Mouse (Mus musculus) left cerebral cortex, adult 9 months (tissue): ENCODE results near the gene Lyrm4.

Source experiments
- DNase-seq, 2 experiments: peaks; one replicate each; pipeline ENCODE4 v3.0.0; 2022; ENCODE audit warnings: low spot score in 2 of 2

The Lyrm4 gene

DNA sequence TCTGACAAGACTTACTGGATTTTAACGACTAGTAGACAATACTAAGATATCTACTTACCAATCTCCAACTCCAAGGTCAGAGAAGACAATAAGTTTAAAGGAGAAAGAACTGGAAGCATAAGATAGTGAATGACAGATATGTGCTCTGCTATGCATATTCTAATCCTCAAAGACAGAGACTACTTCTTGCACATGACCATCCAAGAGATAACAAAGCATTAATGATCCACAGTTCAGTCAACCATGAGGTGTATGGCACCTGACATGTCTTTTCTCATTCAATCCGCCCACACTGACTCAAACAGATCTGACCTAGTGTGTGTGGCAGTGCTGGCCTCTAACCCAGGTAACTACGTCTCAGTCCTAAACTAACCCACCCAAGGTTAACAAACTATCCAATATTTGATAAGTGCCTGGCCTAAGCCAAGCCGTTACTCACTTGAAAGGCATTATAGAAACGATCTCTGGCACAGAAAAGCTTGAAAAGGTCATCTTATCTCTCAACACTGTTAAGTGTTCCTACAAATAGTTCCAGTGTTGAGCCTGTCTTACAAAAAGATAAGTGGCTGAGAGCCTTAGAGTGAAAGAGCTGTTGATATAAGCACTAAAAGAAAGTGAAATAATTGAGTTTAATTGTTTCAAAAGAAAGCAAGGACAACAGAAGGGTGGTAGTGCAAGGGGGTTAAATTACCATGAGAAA is 20.5 kb downstream of the Lyrm4 start:
- DNase-seq = no peak

DNA sequence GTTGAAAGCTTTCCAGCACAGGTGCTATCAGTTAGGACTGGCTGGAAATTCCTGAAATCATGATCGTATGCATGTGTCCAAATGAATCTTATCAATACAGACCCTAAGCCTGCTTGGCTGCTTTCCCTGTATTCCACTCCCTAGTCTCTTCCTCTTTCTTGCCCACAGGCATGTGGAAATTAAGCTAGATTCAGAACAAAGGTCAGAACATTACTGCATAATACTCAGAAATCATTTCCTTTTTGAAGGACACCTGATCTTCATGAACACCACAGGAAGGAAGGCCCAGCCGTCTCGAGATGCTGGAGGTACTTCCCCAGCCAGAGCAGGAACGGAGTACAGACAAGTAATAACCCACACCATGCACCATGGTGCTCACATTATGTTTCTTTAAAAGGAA is 29.2 kb downstream of the Lyrm4 start:
- no peak for DNase-seq

DNA sequence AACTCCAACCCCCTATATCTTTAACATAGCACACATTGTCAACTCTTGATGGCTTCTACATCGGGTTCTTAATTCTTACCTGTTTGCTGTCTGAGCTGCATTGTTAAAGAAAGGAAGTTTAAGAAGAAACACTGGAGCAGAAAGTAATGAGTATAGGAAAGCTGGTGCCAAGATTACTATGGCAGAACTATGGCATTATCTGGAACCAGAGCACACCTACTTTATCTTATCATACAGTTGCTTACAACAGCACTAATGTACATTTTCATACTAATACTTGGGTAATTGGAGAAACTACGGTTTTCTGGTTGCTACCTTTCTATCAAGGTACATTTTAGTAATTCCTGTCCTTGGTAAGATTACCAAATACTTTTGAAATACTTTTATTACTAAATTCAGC is 29.9 kb downstream of the Lyrm4 start:
- DNase-seq = no peak

DNA sequence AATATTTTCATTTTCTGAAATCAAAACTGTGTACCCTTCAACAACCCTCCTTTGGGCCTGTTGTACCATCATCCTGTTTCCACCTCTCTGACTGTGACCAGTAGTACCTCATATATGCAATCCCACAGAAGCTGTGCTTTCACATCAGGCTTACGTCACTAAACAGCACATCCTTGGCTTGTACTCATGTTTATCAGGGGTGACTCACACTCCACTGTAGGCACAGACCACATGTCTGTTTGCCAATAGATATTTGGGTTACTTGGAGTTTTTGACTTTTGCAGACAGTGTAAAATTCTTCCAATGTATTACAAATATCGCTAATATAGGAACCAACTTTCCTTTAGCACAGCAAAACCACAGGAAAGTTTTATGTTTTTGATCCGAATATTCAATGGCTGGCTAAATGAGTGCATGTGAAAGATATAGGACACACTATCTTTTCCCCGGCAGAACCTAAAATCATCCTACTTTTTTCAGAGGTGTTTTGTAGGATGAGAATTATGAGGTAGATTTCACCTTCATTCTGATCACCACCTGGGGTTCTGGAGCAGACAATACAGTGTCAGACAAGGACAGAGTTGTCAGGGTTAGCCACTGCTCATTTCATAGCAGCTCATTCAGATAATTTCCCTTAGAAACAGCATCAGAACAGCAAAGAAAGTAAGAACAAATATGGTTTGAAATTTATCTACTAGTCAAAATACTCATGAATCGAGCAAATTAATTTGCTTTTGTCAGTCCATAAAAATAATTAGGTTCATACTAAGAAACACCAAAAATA is 30.5 kb downstream of the Lyrm4 start:
- no peak for DNase-seq

DNA sequence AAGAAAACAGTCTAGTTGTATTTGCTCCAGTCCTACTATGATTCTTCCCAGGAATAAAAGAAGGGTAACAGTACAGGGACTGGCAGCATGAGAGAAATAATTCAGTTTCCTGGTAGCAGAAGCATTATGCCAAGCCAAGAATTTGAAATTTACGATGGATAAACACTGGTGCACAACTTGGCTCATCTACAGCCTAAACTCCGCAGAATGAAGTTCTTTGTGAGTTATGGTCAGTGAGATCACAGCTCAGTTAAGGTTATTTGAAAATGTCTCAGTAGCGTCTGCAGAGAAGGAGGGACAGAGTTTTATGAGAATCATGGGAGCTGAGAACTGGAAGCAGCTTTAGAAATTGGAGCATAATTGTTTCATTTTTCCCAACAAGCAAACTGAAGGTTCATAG is 31.4 kb downstream of the Lyrm4 start:
- DNase-seq = no peak

DNA sequence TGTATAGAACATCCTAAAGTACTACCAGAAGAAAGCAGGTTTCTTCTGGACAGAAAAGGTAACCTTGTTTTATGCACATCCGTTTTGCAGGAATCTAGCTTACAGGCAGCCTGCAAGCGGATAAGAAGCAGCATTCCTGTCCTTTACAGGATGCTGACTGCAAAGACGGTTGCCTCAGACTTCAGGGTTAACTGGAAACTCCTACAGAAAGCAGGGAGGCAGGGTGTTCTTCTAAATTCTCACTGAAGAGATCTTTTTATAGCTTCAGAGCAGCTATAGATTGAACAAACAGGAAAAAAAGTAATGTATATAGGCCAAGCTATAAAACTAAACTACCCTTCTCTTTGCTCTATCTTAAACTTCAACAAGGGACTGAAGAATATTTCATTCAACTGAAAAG is 32.6 kb downstream of the Lyrm4 start:
- peak in 1 of 2 experiments; percentile 5 for DNase-seq

DNA sequence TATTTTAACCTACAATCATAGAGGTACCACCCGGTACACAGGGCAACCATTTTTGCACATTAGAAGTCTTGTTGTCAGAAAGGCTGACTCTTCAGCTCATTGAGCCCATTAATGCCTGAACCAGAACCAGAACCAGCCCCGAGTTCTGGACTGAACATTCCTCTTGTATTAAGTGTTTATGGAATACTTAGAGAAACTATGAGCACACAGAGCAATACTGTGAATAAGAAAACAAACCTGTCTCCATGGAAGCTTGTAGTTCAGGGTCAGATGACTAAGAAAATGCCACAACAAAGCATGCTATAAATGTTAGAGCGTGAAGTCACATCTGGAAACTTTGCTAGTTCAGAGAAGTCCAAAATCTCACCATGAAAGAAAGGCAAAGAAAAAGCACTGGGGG is 35.7 kb downstream of the Lyrm4 start:
- DNase-seq = no peak

DNA sequence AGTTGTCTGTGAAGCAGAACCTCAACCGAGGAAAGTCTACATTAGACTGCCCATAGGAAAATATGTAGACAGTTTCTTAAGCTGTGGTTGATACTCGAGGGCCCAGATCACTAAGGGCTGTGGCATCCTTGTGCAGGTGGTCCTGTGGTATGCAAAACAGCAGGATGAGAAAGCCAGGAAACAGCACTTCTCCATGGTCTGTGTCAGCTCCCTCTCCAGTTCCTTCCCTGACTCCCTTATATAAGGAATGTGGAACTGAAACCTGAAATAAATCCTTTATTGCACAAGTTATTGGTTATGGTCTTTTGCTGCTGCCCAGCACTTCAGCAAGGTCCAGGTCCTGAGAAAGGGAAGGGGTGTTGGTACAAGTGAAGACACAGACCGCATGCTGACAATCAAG is 42.8 kb downstream of the Lyrm4 start:
- DNase-seq = no peak

DNA sequence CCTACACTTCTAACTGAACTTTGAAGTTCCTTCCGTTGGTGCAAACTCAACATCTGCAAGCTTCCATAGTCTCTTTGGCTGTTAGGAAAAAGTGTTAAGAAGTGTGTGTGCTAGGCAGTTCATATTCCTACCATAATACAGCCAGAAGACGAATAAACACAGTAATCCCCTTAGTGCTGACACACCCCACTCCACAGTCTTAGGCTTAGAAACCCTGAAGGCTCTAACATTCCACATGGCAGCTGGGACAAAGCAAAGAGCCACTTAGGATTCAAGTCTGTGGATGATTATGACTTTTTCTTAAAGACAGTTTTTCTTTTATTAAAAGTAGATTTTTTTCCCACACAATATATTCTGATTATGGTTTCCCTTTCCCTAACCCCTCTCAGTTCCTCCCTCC is 50.6 kb downstream of the Lyrm4 start:
- no peak for DNase-seq

DNA sequence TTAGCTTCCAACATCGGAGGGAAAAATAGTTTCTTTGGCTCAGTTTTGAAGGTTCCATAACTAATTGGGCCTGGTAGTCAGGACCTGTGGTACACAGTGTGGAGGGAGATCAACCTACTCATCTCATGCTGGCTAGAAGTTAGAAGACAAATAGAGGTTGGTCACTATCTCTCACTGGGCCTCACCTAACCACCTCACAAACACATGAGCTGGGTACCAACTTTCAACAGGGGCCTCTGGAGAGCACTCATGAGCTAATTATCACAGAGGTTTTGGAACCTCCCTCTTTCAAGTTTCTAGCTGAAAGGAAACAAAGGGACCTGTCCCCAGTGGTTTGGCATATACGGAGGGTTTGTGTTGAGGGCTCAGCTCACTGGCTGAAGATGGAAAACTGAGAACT is 59.8 kb downstream of the Lyrm4 start:
- DNase-seq = no peak

DNA sequence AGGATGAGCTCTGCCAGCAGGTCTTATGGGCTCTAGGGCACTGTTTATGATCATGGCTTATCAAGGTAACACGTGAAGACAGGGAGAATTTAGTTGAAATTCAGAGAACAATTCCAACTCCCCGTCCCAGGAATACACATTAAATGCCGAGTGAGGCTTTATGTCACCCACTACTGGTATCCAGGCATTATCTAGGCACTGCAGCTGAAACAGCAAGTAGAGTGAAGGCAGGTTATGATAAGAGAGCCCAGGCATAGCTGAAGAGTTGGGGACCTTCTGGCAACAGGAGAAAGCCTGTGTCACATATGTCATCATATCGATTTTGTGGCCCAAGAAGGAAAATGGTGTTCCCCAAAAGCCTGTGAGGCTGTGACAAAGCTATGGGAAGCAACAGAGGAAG is 60.4 kb downstream of the Lyrm4 start:
- DNase-seq = no peak

DNA sequence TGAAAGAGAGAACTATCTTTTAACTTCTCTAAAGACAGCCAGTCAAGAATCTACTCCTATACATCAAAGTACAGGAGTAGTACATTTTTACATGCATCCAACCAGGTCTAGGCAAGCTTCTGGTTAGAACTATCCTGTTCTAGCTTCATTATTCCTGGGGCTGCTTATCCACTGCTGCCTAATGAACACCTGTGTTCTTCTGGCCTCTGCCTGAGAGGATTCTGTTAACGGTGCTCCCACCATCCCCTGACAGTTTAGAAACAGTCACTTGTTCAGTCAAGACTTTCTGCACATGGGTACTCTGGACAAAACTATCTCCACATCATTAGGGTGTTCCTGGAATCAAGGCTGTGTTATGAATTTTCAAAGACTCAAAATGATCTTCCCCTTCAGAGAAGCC is 60.8 kb downstream of the Lyrm4 start:
- no peak for DNase-seq

DNA sequence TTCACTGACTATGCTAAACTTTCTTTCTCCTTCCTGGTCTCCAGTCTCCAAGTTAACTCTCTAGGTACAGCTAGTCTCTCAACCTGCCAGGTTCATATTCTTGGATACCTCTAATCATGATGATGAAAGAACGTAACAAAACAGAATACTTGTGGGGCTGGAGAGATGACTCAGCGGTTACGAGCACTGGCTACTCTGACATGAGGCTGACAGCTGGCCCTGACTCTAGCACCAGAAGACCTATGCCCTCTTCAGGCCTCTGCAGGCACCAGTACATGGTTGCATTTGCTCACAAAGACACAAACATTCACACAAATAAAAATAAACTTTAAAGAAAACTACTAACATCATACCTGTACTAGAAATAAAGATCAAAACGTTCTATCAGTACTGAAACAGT is 81.8 kb downstream of the Lyrm4 start:
- DNase-seq = no peak

DNA sequence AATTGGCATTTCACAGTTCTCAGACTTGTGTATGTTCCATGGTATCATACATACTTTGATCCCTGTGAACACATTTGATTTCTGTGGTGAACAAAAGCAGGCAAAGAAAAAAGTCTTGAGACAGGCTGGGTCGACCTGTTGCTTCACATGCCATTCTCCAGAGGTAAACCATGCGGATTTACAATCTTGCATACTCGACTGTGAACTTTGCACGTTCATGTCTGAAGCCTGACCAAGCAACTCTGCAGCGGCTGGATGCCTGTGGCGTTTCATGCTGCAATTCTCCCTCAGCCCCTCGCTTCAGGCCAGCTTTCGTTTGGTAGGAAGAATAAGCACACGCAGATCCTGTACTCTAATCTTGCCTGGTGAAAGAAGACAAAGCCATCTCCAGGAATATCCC is 85.4 kb downstream of the Lyrm4 start:
- DNase-seq = no peak

DNA sequence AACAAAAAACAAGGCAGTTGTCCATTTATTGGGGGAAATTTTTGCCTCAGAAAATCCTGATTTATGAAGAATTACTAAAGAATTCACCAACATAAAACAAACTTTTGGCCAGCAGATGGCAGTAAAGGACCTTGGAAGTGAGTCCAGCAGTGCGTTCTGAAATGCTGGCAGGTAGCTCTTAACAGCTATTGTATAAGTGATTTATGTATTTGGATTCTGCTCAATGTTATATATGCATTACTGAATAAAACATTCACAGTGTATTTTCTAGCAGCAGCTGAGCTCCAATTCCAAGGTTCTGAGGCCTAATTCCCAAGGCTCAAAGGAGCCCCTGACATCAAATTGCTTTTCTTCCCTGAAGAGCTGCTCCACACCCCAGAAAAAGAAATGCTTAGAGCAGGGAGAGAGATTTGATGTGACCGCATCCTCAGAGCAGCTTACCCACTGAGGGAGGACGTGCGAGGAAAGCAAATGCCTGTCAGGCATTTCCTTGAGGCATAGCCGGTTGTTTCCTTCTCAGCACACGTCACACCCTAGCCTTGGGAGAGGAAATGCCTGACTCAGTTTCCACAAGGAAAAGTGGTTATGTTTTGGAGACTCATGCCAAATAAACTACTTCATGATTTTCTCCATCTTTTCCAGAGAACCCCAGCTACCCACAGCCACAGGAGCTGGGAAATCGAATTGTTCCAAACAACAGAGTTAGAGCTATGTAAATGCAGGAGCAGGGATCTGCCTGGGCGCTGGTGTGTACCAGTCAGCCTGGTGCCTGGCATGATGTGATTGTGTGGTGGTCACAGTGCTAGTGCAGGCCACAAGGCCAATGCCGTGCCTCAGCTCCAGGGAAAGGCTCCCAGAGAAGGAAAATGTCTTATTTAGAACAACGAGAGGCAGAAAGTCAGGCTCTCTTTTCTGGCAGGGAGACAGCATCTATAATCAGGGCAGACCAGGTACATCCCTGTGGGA is 97.7 kb downstream of the Lyrm4 start:
- DNase-seq = peak; percentile 55 to 84

DNA sequence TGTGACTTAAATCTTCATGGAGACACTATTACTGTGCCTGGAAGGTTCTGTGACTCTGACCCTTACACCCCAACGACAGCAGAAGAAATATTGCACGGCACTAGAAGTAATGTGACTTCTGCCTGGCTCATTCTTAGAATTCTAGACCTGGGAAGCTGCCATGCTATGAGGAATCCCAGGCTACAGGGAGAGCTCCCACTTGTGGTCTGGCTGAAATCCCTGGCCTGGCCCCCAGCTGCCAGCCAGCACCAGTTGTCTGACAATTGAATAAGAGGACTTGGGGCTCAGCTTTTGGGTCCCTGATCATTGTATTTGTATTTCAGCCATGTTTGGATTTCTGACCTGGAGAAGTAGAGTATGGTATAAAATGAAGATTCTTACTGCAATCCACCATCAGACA is 99.3 kb downstream of the Lyrm4 start:
- no peak for DNase-seq

DNA sequence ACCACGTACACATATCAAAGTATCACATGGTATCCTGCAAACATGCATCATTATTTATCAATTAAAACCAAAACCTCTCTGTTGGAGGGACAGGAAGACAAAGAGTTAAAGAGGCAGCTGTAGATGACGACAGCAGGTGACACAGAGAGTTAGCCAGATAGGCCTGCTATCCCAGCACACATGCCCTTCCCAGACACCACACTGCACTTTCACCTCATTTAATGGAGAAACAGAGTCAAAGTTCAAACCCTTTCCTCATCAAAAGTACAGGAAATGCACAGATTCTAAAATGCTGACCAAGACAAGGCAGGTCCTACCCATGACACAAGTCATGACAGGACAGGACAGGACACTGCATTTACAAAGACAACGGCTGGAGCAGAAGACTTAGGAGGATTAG is 101.7 kb downstream of the Lyrm4 start:
- DNase-seq = no peak

DNA sequence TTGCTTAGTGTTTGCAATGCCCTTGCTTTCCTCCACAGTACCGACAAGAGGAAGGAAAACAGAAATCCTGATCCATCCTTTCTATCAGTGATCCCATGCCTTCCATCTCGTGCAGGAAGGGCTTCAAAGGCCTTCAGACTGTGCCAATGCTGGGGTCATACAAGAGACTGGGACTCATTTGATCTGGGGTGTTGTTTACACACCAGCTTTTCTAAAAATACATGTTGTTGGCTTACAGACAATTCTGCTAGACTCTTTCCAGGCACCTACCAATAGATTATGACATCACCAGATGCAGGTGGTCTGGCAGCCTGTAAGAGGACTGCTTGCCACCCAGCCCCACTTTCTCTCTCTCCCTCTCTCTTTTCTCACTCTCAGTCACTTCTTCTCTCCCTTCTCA is 107.3 kb downstream of the Lyrm4 start:
- no peak for DNase-seq

DNA sequence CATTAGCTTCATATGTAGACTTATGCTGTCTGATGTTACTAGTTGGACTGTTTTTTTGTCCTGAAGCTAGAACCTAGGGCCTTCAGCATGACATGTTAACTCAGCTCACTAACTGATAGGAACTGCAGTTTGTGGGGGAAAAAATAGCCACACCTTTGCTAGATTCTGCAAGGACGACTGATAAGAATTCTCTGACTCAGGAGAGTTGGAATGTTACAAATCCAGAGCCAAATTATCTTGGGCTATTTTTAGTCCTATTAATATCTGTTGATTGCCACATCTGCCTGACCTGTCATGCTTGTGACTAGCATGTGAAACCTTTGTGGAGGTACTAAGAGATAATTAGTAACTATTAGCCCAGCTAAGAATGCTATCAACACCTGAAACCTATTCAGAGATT is 116.5 kb downstream of the Lyrm4 start:
- no peak for DNase-seq

DNA sequence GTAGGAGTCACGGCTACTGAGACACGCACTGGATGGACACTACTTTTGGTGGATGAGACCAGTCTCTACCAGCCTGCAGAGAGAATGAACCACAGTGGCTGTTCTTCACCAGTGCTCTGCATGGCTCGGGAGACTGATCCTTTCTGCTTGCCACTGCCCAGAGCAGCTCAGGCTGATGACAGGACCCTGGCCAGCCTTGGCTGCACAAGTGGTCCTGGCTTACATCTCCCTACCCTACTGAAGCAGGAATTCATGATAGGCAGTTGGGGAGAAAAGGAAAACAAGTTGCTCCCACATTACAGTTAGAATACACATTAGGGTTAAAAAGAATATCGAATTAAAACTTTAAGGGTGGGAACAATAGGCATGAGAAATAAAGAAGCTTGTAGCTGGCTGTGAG is 119.7 kb downstream of the Lyrm4 start:
- no peak for DNase-seq

DNA sequence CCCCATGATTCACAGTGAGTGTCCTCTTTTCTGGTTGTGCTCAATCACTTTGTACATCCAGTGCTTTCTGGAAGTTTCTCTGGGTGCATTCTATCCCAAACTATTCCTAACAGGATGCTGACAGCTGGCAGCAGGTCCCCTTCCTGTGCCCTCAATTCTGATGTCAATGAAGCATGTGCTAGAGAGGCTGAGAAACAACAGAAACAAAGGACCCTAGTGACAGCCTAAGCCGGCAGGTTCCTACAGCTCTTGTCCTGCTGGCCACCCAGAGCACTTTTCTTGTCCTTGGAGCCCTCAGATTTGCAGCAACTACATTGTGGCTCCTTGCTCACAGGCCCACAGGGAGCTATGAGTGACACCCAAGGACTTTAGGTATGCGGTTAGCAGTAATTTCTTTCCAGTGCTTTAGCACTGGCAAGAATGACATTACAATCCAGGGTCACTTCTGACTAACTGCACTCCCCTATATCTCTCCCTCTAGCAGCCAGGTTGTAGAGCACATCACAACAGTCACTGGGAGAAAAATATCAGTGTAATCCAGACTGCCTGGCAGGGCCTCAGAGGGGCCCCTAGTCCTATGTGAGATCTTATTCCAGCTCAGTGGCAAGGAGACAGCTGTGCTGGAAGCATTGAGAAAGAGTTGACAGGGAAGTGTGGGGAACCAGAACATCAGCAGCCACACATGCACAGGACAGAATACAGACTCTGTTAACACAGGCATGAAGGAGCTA is 121.5 kb downstream of the Lyrm4 start:
- DNase-seq = no peak

DNA sequence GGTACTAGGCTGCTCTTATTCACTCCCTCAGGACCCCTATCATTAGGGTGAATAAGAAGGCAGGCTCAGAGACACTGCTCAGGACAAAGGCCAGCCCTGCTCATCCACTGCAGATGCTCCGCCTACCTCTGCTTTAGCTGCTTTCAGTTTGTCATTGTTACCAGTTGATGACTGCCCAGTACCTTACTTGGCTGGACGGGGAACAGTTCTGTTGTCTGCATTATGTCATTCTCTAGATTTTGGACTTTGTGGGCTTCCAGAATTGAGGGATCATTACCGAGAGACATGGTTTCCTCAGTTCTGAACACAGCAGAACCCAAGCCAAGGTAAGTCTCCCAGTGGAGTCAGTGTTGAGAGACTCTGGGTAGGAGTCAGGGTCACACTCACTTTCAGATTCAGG is 122.1 kb downstream of the Lyrm4 start:
- no peak for DNase-seq
